Mouse (Mus musculus): ENCODE results near the gene Skint4.

Gene Skint4

DNA sequence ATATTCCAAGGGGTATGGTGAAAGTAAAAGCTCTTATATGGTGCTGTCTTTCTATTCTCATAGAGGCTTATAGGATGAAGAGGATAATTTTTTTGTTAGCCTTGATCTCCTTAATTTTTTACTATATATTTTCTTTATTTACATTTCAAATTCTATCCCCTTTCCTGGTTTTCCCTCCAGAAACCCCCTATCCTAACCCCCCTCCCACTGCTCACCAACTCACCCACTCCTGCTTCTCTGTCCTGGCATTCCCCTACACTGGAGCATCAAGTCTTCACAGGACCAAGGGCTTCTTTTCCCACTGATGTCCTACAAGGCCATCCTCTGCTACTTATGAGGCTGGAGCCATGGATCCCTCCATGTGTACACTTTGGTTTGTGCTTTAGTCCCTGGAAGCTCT is at the start of gene Skint4:
Gene Skint4 (plus strand): TSS at position 301 of the 400 bp plus-strand sequence.
- no peak for DNase-seq (ENCODE audit: low spot score)

Data from ovary, adult 18-20 months (tissue).